In the genomic region with DNA sequence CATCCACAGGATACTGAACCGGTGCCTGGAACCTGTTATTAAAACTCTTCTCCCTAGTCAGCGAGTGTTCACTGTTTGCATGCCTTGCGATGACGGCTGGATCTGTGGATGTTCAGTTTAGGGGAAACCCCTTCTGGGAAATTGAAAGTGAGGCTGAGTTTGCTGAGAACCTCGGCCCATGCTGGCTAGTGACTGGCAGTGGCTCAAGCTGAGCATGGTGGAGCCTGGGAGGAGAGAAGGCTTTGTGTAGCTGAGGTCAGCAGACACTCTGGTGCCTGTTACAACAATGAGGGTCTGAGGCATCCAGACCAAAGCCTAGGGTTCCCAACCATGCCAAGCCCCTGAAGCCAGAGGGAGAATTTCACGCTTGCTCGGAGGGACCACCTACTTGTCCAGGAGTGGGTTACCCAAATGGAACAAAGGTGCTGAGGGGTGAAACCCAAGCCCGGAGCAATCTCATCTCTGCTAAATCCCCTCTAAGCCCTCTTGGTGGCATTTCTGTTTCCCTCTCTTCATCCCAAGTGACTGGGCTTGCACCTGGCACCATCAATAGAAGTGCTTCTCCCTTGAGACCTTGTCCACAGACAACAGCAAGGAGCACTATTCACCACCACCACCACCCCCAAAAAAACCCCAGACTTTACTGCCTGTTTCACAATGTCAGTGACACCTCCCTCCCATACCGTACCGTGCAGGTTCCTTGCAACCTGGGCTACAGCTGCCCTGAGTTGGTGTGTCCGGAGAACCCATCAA, we compare ENCODE assay signal across 13 mouse cellular contexts.
DNase-seq lines count a peak whose midpoint lies in the region; ATAC-seq and TF ChIP-seq lines count a peak whose summit lies in the region.
"Had no signal": no experiment of that assay in that cellular context is flagged by ENCODE, and none has a peak within 500 bp of the region (broad histone marks: within the 10 kb centered on the region; RNA-seq: fewer than 3 reads in every experiment).

No protein-coding gene starts in this region.

- peaks cover 45% of the 10 kb centered on the region for H3K4me1 ChIP-seq in heart, embryonic 11.5 days (ENCODE audit: control insufficient read depth, insufficient read depth, low read length)
- H3K4me1 ChIP-seq in kidney, postnatal 0 days (replicated peaks; ENCODE audit: insufficient read depth, low read length) = peaks cover 35% of the 10 kb centered on the region

- 0 out of 2 replicates have a peak overlapping the region, but pooled peaks have one; percentile 16 for H3K4me3 ChIP-seq in heart, embryonic 11.5 days (ENCODE audit: low read depth, low read length)
- peak overlapping the region; percentile 13 for H3K4me3 ChIP-seq in kidney, postnatal 0 days (replicated peaks; ENCODE audit: low read depth, low read length)
- no peak overlapping the region for H3K4me3 ChIP-seq in myocyte
- H3K4me3 ChIP-seq: erythroblast, embryonic 14.5 days had no signal

- no peak for TF ChIP-seq CTCF in kidney, postnatal 0 days (IDR thresholded peaks at IDR 0.05; ENCODE audit: low read depth)

- no peaks in the 10 kb centered on the region for H3K27me3 ChIP-seq in heart, embryonic 11.5 days (ENCODE audit: control insufficient read depth, insufficient read depth, low read length)
- H3K27me3 ChIP-seq in kidney, postnatal 0 days (ENCODE audit: insufficient read depth, low read length) = no peaks in the 10 kb centered on the region
- no peaks in the 10 kb centered on the region for H3K27me3 ChIP-seq in myocyte (ENCODE audit: control insufficient read depth, insufficient read depth, insufficient read length)

- 0 out of 2 replicates have a peak overlapping the region, but pooled peaks have one; percentile 3 for H3K27ac ChIP-seq in heart, embryonic 11.5 days (ENCODE audit: low read depth, low read length)
- peak overlapping the region; percentile 85 for H3K27ac ChIP-seq in kidney, postnatal 0 days

- H3K79me2 ChIP-seq in myocyte (ENCODE audit: control insufficient read depth, insufficient read depth) = no peaks in the 10 kb centered on the region

- H3K9me3 ChIP-seq in heart, embryonic 11.5 days (replicated peaks; ENCODE audit: control insufficient read depth, low read length) = no peaks in the 10 kb centered on the region
- no peaks in the 10 kb centered on the region for H3K9me3 ChIP-seq in kidney, postnatal 0 days (replicated peaks; ENCODE audit: low read length)

- DNase-seq in heart, adult 11 months = no peak
- DNase-seq in kidney, postnatal 0 days (ENCODE audit: low spot score) = no peak
- DNase-seq in kidney, postnatal 10 days = no peak
- DNase-seq in right cerebral cortex, postnatal 10 days (ENCODE audit: low spot score in 2 of 2) = peak; percentile 42 to 57
- no peak for DNase-seq in right cerebral cortex, postnatal 4 days
- DNase-seq: adrenal gland, postnatal 25 days; B cell, adult 2 months; cerebellum, adult 18-20 months had no signal

- 58% methylated on average over 11 of the region's 11 CpGs for WGBS in heart, embryonic 11.5 days (ENCODE audit: insufficient replicate concordance)
- WGBS in kidney, postnatal 0 days = 34% methylated on average over 11 of the region's 11 CpGs

- ATAC-seq in heart, embryonic 11.5 days (replicated peaks; ENCODE audit: insufficient number of reproducible peaks, low FRiP score, low TSS enrichment) = no peak
- no peak for ATAC-seq in kidney, postnatal 0 days (replicated peaks; ENCODE audit: low FRiP score, low read depth)
- ATAC-seq in frontal cortex, adult (ENCODE audit: low TSS enrichment) = no peak
- ATAC-seq: lung, postnatal 0 days had no signal

- H3K9ac ChIP-seq in heart, embryonic 11.5 days (ENCODE audit: low read depth, low read length) = peak overlapping the region; percentile 48; the same call in 1 of the 2 replicates
- peak overlapping the region; percentile 28 for H3K9ac ChIP-seq in kidney, postnatal 0 days (ENCODE audit: low read depth, low read length)

- peak overlapping the region; percentile 63 for H3K4me2 ChIP-seq in heart, embryonic 11.5 days
- peak overlapping the region; percentile 64 for H3K4me2 ChIP-seq in kidney, postnatal 0 days (ENCODE audit: low read length)
- H3K4me2 ChIP-seq in myocyte (ENCODE audit: low read depth) = no peak overlapping the region

- no peak overlapping the region for H3ac ChIP-seq in myocyte (ENCODE audit: control insufficient read depth, insufficient read length)

- no peaks in the 10 kb centered on the region for H3K36me3 ChIP-seq in heart, embryonic 11.5 days (ENCODE audit: control insufficient read depth, insufficient read depth, low read length)
- no peaks in the 10 kb centered on the region for H3K36me3 ChIP-seq in kidney, postnatal 0 days (ENCODE audit: insufficient read depth, low read length)
- no peaks in the 10 kb centered on the region for H3K36me3 ChIP-seq in myocyte (ENCODE audit: control insufficient read depth, insufficient read depth)

- no peak for TF ChIP-seq POLR2A in myocyte (IDR thresholded peaks at IDR 0.05; ENCODE audit: insufficient read length, low read depth)

TF ChIP-seq in myocyte, 11 proteins besides CTCF, POLR2A, EP300 and RAD21:
- TF ChIP-seq USF1 (IDR thresholded peaks at IDR 0.05; ENCODE audit: low read depth) (no peak), MYOD1 (IDR thresholded peaks at IDR 0.05; ENCODE audit: control insufficient read depth in 1 of 3, insufficient read length in 2 of 3, low read depth in 2 of 3) (peak in 2 of 3 experiments; percentile 54 to 56)

Comparison
In these comparisons a context has a peak if more than half of its experiments do, and no peak if none do; other contexts are left out.
1. DNase-seq: peak in right cerebral cortex, postnatal 10 days (2 of 2); none in heart, adult 11 months (single experiment), kidney, postnatal 0 days (single experiment), kidney, postnatal 10 days (single experiment) and right cerebral cortex, postnatal 4 days (single experiment).